Mouse (Mus musculus) forebrain, embryonic 14.5 days (tissue): ENCODE results near the gene Fdxr. TPM values are rescaled to one million over a fixed set of nuclear protein-coding genes. Genes with fewer than 3 reads are reported as not detected.

ENCODE experiments used
- ATAC-seq: fragments of 200-750 bp; cut with Nextera tagmentation; 2 replicates; pipeline ENCODE4 v1.8.0; 2017; ENCODE audit warnings: mild to moderate bottlenecking, moderate library complexity
- DNase-seq: peaks from one replicate; pipeline ENCODE4 v3.0.0-alpha.2; 2015; ENCODE audit warnings: low spot score
- H3K27ac ChIP-seq: fragments of 300-500 bp; sonication (generic); 2 replicates; pipeline ENCODE4 v1.5.1; 2014; ENCODE audit warnings: low read depth, mild to moderate bottlenecking, control low read depth, low read length, moderate library complexity
- H3K27me3 ChIP-seq: fragments of 300-500 bp; sonication (generic); replicated peaks from 2 replicates; pipeline ENCODE4 v1.6.1; 2014; ENCODE audit warnings: low read length, control low read depth, mixed read lengths; ENCODE audit not compliant: control insufficient read depth, insufficient read depth
- H3K36me3 ChIP-seq: fragments of 300-500 bp; sonication (generic); 2 replicates; pipeline ENCODE4 v1.6.1; 2014; ENCODE audit warnings: low read length, control low read depth; ENCODE audit not compliant: control insufficient read depth, insufficient read depth
- H3K4me1 ChIP-seq: fragments of 300-500 bp; sonication (generic); 2 replicates; pipeline ENCODE4 v1.6.1; 2014; ENCODE audit warnings: antibody characterized with exemption, low read length, control low read depth; ENCODE audit not compliant: control insufficient read depth, insufficient read depth
- H3K4me2 ChIP-seq: fragments of 300-500 bp; sonication (generic); 2 replicates; pipeline ENCODE4 v1.6.1; 2014; ENCODE audit warnings: mild to moderate bottlenecking, control low read depth, low read length
- H3K4me3 ChIP-seq: fragments of 300-500 bp; sonication (generic); 2 replicates; pipeline ENCODE4 v1.5.1; 2014; ENCODE audit warnings: low read depth, low read length, control low read depth
- H3K9ac ChIP-seq: fragments of 300-500 bp; sonication (generic); 2 replicates; pipeline ENCODE4 v1.6.1; 2014; ENCODE audit warnings: mild to moderate bottlenecking, low read length, control low read depth, moderate library complexity
- H3K9me3 ChIP-seq: fragments of 300-500 bp; sonication (generic); replicated peaks from 2 replicates; pipeline ENCODE4 v1.6.1; 2016; ENCODE audit warnings: low read length, control low read depth, mixed read lengths; ENCODE audit not compliant: control insufficient read depth
- WGBS: fragments of 180-500 bp; shearing (Covaris S2); extraction: QIAGEN DNeasy Blood & Tissue Kit; methylation state at CpG from one replicate; pipeline ENCODE4 v1.1.7; 2014; 5-methylcytosine and 5-hydroxymethylcytosine counted together
- polyA plus RNA-seq: library from polyadenylated mRNA; unstranded; fragments of >200 nt; fragmentation: Nextera tagmentation; extraction: Ambion mirVana; gene quantifications from 2 replicates; pipeline ENCODE4 v1.2.1, GENCODE M21; 2014

Gene Fdxr
- polyA plus RNA-seq, 1 experiment from 2014 or later: 17.2 TPM

GRCm38 (mm10) chr11:115292631-115293375 is 16.0 kb upstream of the Fdxr start:
- Histone ChIP-seq H3K27me3 (no peaks in the 10 kb centered on the region), H3K4me1 (peaks cover 5% of the 10 kb centered on the region; the same call in 1 of the 2 replicates), H3K27ac (no peak overlapping the region), H3K36me3 (no peaks in the 10 kb centered on the region), H3K9me3 (no peaks in the 10 kb centered on the region), H3K4me3 (no peak overlapping the region), H3K4me2 (no peak overlapping the region), H3K9ac (no peak overlapping the region)
- WGBS: 71% methylated on average over 14 of the region's 14 CpGs
- ATAC-seq: no peak
- DNase-seq: no peak

GRCm38 (mm10) chr11:115291503-115291902 is 14.7 kb upstream of the Fdxr start:
- Histone ChIP-seq H3K36me3 (no peaks in the 10 kb centered on the region), H3K4me2 (no peak overlapping the region), H3K9ac (no peak overlapping the region), H3K27ac (no peak overlapping the region), H3K4me1 (no peaks in the 10 kb centered on the region), H3K4me3 (no peak overlapping the region), H3K9me3 (no peaks in the 10 kb centered on the region), H3K27me3 (no peaks in the 10 kb centered on the region)
- 86% methylated on average over 10 of the region's 10 CpGs for WGBS
- DNase-seq (no peak), ATAC-seq (no peak)

GRCm38 (mm10) chr11:115290919-115291318 is 14.1 kb upstream of the Fdxr start:
- DNase-seq (peak; percentile 44), ATAC-seq (no peak)
- Histone ChIP-seq H3K27me3 (no peaks in the 10 kb centered on the region), H3K9ac (no peak overlapping the region), H3K27ac (no peak overlapping the region), H3K4me3 (no peak overlapping the region), H3K9me3 (no peaks in the 10 kb centered on the region), H3K4me2 (no peak overlapping the region), H3K36me3 (no peaks in the 10 kb centered on the region), H3K4me1 (no peaks in the 10 kb centered on the region)
- 79% methylated on average over 6 of the region's 6 CpGs for WGBS

GRCm38 (mm10) chr11:115290314-115290713 is 13.5 kb upstream of the Fdxr start:
- DNase-seq (no peak), ATAC-seq (no peak)
- Histone ChIP-seq H3K27ac (no peak overlapping the region), H3K4me1 (no peaks in the 10 kb centered on the region), H3K4me3 (no peak overlapping the region), H3K36me3 (no peaks in the 10 kb centered on the region), H3K9ac (no peak overlapping the region), H3K9me3 (no peaks in the 10 kb centered on the region), H3K4me2 (no peak overlapping the region), H3K27me3 (no peaks in the 10 kb centered on the region)
- WGBS: 91% methylated on average over 1 of the region's 1 CpGs

GRCm38 (mm10) chr11:115289885-115290284 is 13.0 kb upstream of the Fdxr start:
- 81% methylated on average over 8 of the region's 8 CpGs for WGBS
- no peak overlapping the region for H3K4me3 ChIP-seq
- no peaks in the 10 kb centered on the region for H3K4me1 ChIP-seq
- no peak overlapping the region for H3K27ac ChIP-seq
- ATAC-seq (no peak), DNase-seq (no peak)
- no peak overlapping the region for H3K4me2 ChIP-seq
- no peak overlapping the region for H3K9ac ChIP-seq
- H3K36me3 ChIP-seq: no peaks in the 10 kb centered on the region
- no peaks in the 10 kb centered on the region for H3K9me3 ChIP-seq
- H3K27me3 ChIP-seq: no peaks in the 10 kb centered on the region

- WGBS: 84% methylated on average over 2 of the region's 2 CpGs
- ATAC-seq (no peak), DNase-seq (no peak)
- Histone ChIP-seq H3K9me3 (no peaks in the 10 kb centered on the region), H3K4me1 (no peaks in the 10 kb centered on the region), H3K36me3 (no peaks in the 10 kb centered on the region), H3K4me2 (no peak overlapping the region), H3K27me3 (no peaks in the 10 kb centered on the region), H3K27ac (no peak overlapping the region), H3K4me3 (no peak overlapping the region), H3K9ac (no peak overlapping the region)
Observed at GRCm38 (mm10) chr11:115288305-115288704, 11.5 kb upstream of the Fdxr start.

- no peaks in the 10 kb centered on the region for H3K36me3 ChIP-seq
- H3K9ac ChIP-seq: no peak overlapping the region
- peak; percentile 29; the same call in 1 of the 2 replicates for ATAC-seq
- H3K27me3 ChIP-seq: no peaks in the 10 kb centered on the region
- DNase-seq: peak; percentile 30
- no peaks in the 10 kb centered on the region for H3K4me1 ChIP-seq
- no peak overlapping the region for H3K4me3 ChIP-seq
- 75% methylated on average over 5 of the region's 5 CpGs for WGBS
- no peak overlapping the region for H3K4me2 ChIP-seq
- no peak overlapping the region for H3K27ac ChIP-seq
- no peaks in the 10 kb centered on the region for H3K9me3 ChIP-seq
Observed at GRCm38 (mm10) chr11:115287386-115287785, 10.5 kb upstream of the Fdxr start.

- no peaks in the 10 kb centered on the region for H3K36me3 ChIP-seq
- 80% methylated on average over 19 of the region's 19 CpGs for whole genome bisulfite sequencing
- peak; percentile 37 for ATAC-seq
- no peak overlapping the region for H3K4me2 ChIP-seq
- no peak overlapping the region for H3K9ac ChIP-seq
- peak; percentile 32 for DNase-seq
- no peaks in the 10 kb centered on the region for H3K27me3 ChIP-seq
- H3K4me3 ChIP-seq: no peak overlapping the region
- H3K9me3 ChIP-seq: no peaks in the 10 kb centered on the region
- no peak overlapping the region for H3K27ac ChIP-seq
- H3K4me1 ChIP-seq: no peaks in the 10 kb centered on the region
Observed at GRCm38 (mm10) chr11:115286201-115286993, 9.5 kb upstream of the Fdxr start.

- Histone ChIP-seq H3K4me3 (no peak overlapping the region), H3K36me3 (no peaks in the 10 kb centered on the region), H3K9me3 (no peaks in the 10 kb centered on the region), H3K4me2 (no peak overlapping the region), H3K9ac (no peak overlapping the region), H3K27me3 (no peaks in the 10 kb centered on the region), H3K4me1 (no peaks in the 10 kb centered on the region), H3K27ac (no peak overlapping the region)
- ATAC-seq: no peak
- WGBS: 71% methylated on average over 4 of the region's 4 CpGs
- no peak for DNase-seq
Observed at GRCm38 (mm10) chr11:115285282-115285681, 8.4 kb upstream of the Fdxr start.
